Comparison of ENCODE assay signal across 23 mouse cellular contexts in the genomic region with DNA sequence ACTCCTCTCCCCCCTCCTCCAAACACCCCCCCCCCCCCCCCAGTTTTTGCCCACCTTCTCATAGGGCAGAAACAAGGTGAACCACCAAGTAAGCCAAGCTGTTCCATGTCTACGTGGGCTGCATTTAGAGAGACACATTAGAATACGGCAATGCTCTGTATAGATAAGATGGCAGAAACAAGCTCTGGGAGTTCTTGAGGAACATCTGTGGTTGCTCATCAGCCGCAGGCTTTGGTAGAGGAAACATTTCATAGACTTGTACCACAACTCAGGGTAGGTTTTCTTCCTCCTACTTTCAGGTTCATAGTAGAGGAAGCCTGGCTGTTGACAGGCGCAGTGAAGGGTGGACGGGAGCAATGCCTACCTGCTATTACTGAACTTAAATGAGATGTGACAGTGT.
A peak's percentile ranks its signal among the peaks of the same experiment; 100 is the strongest.
DNase-seq lines count a peak whose midpoint lies in the region; ATAC-seq and TF ChIP-seq lines count a peak whose summit lies in the region.
"Had no signal": no experiment of that assay in that cellular context is flagged by ENCODE, and none has a peak within 500 bp of the region (broad histone marks: within the 10 kb centered on the region; RNA-seq: fewer than 3 reads in every experiment).

No protein-coding gene starts in this region.

- peak; percentile 6 for DNase-seq in thymus, adult 2 months
- DNase-seq in thymus, postnatal 36 days = no peak
- DNase-seq in naive thymus-derived CD4-positive, alpha-beta T cell, adult 2 months (ENCODE audit: low read depth) = peak; percentile 28
- no peak for DNase-seq in left cerebral cortex, adult 2 months (ENCODE audit: extremely low spot score in 1 of 2, low spot score in 2 of 2)
- DNase-seq in cerebellum, postnatal 25 days = no peak
- DNase-seq: adrenal gland, postnatal 25 days; B cell, adult 2 months; cerebellum, adult 11-12 months; cerebellum, postnatal 36 days; gastrocnemius, postnatal 14 days; kidney, adult 8-10 months; kidney, postnatal 14 days; left cerebral cortex, postnatal 4 days; lung, postnatal 14 days; right cerebral cortex, adult 18-20 months had no signal

- H3K9me3 ChIP-seq in liver, embryonic 15.5 days (replicated peaks) = no peaks in the 10 kb centered on the region
- H3K9me3 ChIP-seq: forebrain, embryonic 12.5 days; hindbrain, embryonic 10.5 days; neural tube, embryonic 12.5 days had no signal

- no peak overlapping the region for H3K9ac ChIP-seq in liver, embryonic 15.5 days
- H3K9ac ChIP-seq: forebrain, embryonic 12.5 days; neural tube, embryonic 12.5 days had no signal

- ATAC-seq in granulocyte monocyte progenitor cell, adult 5-6 weeks (replicated peaks; ENCODE audit: poor library complexity, severe bottlenecking) = peak; percentile 65
- peak; percentile 75 for ATAC-seq in liver, embryonic 15.5 days (ENCODE audit: insufficient read depth)
- ATAC-seq in inflammation-experienced regulatory T-cells, adult 6 months = no peak
- ATAC-seq: hindbrain, postnatal 0 days had no signal

- no peak overlapping the region for H3K27ac ChIP-seq in thymus, adult 2 months (ENCODE audit: control insufficient read depth, insufficient read depth, low read length)
- H3K27ac ChIP-seq in liver, embryonic 15.5 days (replicated peaks) = peak overlapping the region; percentile 78
- H3K27ac ChIP-seq in left cerebral cortex, adult 2 months = no peak overlapping the region
- H3K27ac ChIP-seq: forebrain, embryonic 12.5 days; hindbrain, embryonic 10.5 days; hindbrain, postnatal 0 days; neural tube, embryonic 12.5 days had no signal

- WGBS in thymus, adult 2 months = 21% methylated on average over 5 of the region's 5 CpGs
- 16% methylated on average over 5 of the region's 5 CpGs for WGBS in liver, embryonic 15.5 days (ENCODE audit: insufficient replicate concordance)

- no peak for TF ChIP-seq POLR2A in thymus, adult 2 months (IDR thresholded peaks at IDR 0.05; ENCODE audit: control insufficient read depth, extremely low read depth, insufficient read depth, low read length, poor library complexity)

- H3K4me3 ChIP-seq in thymus, adult 2 months (ENCODE audit: control insufficient read depth, insufficient read depth, low read length) = no peak overlapping the region
- H3K4me3 ChIP-seq in liver, embryonic 15.5 days (replicated peaks) = no peak overlapping the region
- no peak overlapping the region for H3K4me3 ChIP-seq in left cerebral cortex, adult 2 months
- H3K4me3 ChIP-seq: forebrain, embryonic 12.5 days; hindbrain, embryonic 10.5 days; neural tube, embryonic 12.5 days had no signal

- H3K27me3 ChIP-seq in thymus, adult 2 months (ENCODE audit: control insufficient read depth, insufficient read depth, low read length) = no peaks in the 10 kb centered on the region
- no peaks in the 10 kb centered on the region for H3K27me3 ChIP-seq in liver, embryonic 15.5 days
- H3K27me3 ChIP-seq: forebrain, embryonic 12.5 days; neural tube, embryonic 12.5 days had no signal

- H3K4me2 ChIP-seq in liver, embryonic 15.5 days = peak overlapping the region; percentile 52
- H3K4me2 ChIP-seq: forebrain, embryonic 12.5 days; midbrain, embryonic 11.5 days; neural tube, embryonic 12.5 days had no signal

- H3K4me1 ChIP-seq in thymus, adult 2 months (replicated peaks; ENCODE audit: control insufficient read depth, insufficient read depth, low read length) = peaks cover 4% of the 10 kb centered on the region; the same call in 1 of the 2 replicates
- peaks cover 52% of the 10 kb centered on the region for H3K4me1 ChIP-seq in liver, embryonic 15.5 days (replicated peaks)

- no peak for TF ChIP-seq CTCF in thymus, adult 2 months (IDR thresholded peaks at IDR 0.05; ENCODE audit: borderline replicate concordance, control insufficient read depth, extremely low read depth, insufficient read depth, low read length, poor library complexity)
- TF ChIP-seq CTCF in left cerebral cortex, adult 2 months (IDR thresholded peaks at IDR 0.05) = no peak

- no peaks in the 10 kb centered on the region for H3K36me3 ChIP-seq in thymus, adult 2 months (ENCODE audit: control insufficient read depth, insufficient read depth, low read length)
- no peaks in the 10 kb centered on the region for H3K36me3 ChIP-seq in liver, embryonic 15.5 days (replicated peaks)
- H3K36me3 ChIP-seq: forebrain, embryonic 12.5 days; hindbrain, embryonic 10.5 days; neural tube, embryonic 12.5 days had no signal

- intact Hi-C loops in left cerebral cortex, adult 2 months (cut with DNase I) = no loop called here

Comparison
In these comparisons a context has a peak if more than half of its experiments do, and no peak if none do; other contexts are left out.
1. DNase-seq: peak in thymus, adult 2 months (single experiment) and naive thymus-derived CD4-positive, alpha-beta T cell, adult 2 months (single experiment); none in thymus, postnatal 36 days (0 of 2), left cerebral cortex, adult 2 months (0 of 2) and cerebellum, postnatal 25 days (0 of 2).